Mouse (Mus musculus) heart, adult 8-10 months (tissue): Measurements from ENCODE around the gene Mybpc2. TPM values are rescaled to one million over a fixed set of nuclear protein-coding genes. Genes with fewer than 3 reads are reported as not detected.

Source experiments
- DNase-seq: peaks from one replicate; pipeline ENCODE4 v3.0.0; 2022; ENCODE audit warnings: low spot score
- total RNA-seq, 4 experiments: library from RNA; stranded (reverse); gene quantifications; 2 replicates each; pipeline ENCODE4 v1.2.4; 2022

Mybpc2 gene
- total RNA-seq, 4 experiments from 2014 or later: 14.6 to 21.4 (median 17.7) TPM

- no peak for DNase-seq
Measured at GRCm38 (mm10) chr7:44547041-44547440, 22.6 kb upstream of the Mybpc2 start.

DNA sequence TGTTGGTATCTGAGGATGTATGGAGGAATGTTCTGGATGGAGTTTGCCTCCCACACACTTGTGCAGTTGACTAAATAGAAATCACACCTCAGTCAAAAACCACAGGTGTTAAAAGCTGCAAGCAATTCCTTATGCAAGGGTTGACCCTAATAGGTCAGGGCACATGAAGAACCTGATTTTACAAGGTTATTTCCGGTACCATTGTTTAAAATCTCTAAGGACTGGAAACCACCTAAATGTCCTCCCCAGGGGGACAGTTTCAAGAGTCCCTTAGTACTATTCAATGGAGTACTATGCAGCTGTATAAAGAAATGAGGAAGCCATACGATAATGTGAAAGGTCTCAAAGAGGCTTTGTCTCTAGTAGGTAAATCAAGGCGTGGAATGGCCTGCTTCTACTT lies 21.8 kb upstream of the Mybpc2 start:
- DNase-seq: no peak

GRCm38 (mm10) chr7:44543071-44543470 lies 18.6 kb upstream of the Mybpc2 start:
- no peak for DNase-seq

- DNase-seq: no peak
Measured at GRCm38 (mm10) chr7:44542555-44542954, 18.1 kb upstream of the Mybpc2 start.

DNA sequence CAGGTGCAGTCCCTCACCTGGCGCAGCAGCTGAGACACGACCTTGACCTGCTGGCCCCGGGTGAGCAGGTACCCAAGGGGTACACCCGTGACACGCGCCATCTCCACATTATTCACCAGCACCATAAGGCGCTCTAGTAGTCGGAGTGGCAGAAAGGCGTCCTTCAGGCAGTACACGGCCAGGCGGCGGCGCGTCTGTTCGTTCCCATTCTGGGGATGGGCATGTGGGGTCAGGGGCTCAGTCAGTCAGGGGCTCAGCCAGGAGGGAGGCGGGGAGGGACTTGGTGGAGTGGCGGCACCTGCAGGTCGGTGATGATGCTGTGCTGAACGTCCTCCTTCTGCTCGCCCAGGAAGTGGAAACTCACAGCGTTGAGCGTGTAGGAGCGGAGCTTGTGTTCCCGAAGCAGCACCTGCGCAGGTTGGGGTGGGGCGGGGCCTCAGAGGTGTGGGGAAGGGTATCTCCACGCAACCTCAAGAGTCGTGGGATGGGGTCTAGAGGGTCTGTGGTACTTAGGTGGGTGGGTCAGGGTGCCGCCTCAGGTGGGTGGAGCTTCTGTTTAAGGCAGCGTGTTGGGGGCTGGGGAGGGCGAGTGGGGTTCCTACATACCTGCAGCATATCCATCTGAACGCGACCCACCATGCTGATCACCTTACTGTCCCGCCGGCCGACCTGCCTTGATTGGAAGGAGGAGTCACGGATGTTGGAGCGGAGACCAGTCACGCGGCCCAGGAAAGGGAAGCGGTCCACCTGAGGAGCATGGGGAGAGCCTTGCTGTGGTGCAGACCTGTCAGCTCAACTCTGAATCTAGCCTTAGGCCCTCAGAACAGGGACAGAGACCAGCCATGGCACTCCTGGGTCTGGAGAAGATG lies 14.5 kb upstream of the Mybpc2 start:
- no peak for DNase-seq

- no peak for DNase-seq
Measured at GRCm38 (mm10) chr7:44537496-44537895, 13.0 kb upstream of the Mybpc2 start.

DNA sequence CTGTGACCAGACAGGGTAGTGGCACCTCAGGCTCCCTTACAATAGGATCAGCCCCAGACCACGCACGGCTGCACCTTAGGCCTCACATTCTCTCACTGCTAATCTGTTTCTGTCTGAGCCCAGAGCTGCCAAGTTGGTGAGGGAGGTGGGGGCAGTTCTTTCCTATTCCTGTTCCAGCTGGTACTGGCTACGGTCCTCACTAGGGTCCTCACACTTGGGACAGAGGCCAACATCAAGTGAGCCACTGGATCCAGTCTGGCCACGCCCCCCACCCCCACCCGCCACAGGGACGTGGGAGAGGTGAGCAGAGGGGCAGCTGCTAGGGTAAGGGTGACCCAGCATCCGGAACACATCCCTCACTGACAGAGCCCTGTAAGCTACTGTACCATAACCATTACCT lies 12.6 kb upstream of the Mybpc2 start:
- no peak for DNase-seq

DNA sequence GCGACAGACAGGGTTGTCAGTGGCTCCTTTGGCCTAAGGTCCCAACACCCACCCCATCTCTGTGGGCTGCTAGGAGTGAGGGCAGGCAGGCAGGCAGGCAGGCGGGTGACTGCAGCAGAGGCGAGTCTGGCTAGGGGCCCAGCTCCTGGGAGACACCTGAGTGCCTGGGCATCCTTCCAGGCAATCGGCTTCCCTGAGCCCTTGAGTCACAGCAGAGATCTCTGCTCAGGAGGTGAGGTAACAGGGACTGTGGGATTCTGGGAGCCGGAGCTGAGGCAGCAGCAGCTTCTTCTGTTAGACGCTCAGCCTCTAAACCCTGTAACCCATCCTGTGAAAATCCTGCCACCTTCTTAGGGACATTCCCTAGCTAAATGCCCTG lies 12.1 kb upstream of the Mybpc2 start:
- no peak for DNase-seq

- DNase-seq: no peak
Measured at GRCm38 (mm10) chr7:44535657-44536589, 11.5 kb upstream of the Mybpc2 start.

GRCm38 (mm10) chr7:44534656-44535441 lies 10.4 kb upstream of the Mybpc2 start:
- DNase-seq: no peak

GRCm38 (mm10) chr7:44534242-44534641 lies 9.8 kb upstream of the Mybpc2 start:
- no peak for DNase-seq

DNA sequence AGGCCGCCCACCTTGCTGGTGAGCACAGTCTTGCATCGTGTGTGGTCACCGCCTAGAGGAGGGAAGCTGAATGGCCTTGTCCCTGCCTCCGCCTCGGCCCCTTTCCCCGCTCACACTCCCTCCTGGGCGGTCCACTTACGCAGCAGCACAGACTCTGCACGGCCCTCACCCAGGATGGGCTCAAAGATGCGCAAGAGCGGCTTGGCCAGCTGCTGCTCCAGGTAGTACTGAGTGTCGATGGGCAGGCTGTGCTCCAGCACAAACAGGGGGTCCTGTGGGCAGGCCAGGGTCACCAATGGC lies 9.2 kb upstream of the Mybpc2 start:
- no peak for DNase-seq

- no peak for DNase-seq
Measured at GRCm38 (mm10) chr7:44532918-44533745, 8.7 kb upstream of the Mybpc2 start.

GRCm38 (mm10) chr7:44531946-44532732 lies 7.7 kb upstream of the Mybpc2 start, which contains the start of gene Spib:
Spib (minus strand) TSS chr7:44532071.
- no peak for DNase-seq

GRCm38 (mm10) chr7:44531207-44531606 lies 6.8 kb upstream of the Mybpc2 start:
- no peak for DNase-seq

DNA sequence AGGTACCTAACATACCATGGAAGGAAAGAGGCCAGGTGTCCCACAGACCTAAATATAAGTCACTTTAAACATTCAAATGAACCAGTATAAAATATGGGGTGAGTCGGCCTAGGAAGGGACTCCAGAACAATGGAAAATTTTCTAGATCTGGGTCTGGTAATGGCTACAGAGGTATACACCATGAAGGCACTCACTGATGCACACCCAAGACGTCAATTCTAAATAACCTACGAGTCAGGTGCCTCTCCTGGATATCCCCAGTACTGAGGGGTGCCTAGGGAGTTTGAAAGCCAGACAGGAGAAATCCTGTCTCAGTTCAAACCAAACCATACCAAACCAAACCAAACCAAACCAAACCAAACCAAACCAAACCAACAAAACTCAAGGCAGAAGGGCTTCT lies 6.1 kb upstream of the Mybpc2 start:
- DNase-seq: no peak

- no peak for DNase-seq
Measured at GRCm38 (mm10) chr7:44529518-44529917, 5.1 kb upstream of the Mybpc2 start.

GRCm38 (mm10) chr7:44527483-44528398 lies 3.3 kb upstream of the Mybpc2 start:
- peak; percentile 62 for DNase-seq
